Mouse (Mus musculus): ENCODE data around the gene Nfx1. TPM values are rescaled to one million over a fixed set of nuclear protein-coding genes. Genes with fewer than 3 reads are reported as not detected.

The Nfx1 gene
- polyA plus RNA-seq, 1 experiment: 11.1 TPM

DNA sequence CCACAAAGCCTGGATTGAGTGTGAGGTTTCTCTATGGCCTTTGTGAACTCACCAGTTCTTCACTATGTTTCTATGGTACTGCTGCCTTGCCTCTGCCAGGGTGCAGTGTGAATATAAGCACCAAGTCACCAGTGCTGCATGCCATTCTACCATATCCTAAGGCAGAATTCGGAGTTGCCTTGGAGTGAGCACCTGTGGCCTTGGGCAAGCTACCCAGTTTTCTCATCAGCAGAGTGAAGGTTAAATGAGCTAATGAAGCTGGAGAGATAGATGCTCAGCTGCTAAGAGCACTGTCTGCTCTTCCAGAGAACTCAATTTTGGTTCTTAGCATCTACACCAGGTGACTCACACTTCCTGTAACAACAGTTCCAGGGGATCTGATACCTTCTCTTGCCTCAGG lies 3.3 kb downstream of the Nfx1 start:
- WGBS: 76% methylated on average over 1 of the region's 1 CpGs
- H3K27ac ChIP-seq (ENCODE audit: insufficient read depth, low read depth, low read length): no peak overlapping the region
- TF ChIP-seq CTCF (IDR thresholded peaks at IDR 0.05; ENCODE audit: extremely low read depth, insufficient read length, insufficient replicate concordance, low read depth, low read length) (no peak), POLR2A (IDR thresholded peaks at IDR 0.05; ENCODE audit: low read depth, low read length) (no peak)
- no peak overlapping the region for H3K4me3 ChIP-seq (ENCODE audit: low read depth, low read length)
- peaks cover 23% of the 10 kb centered on the region for H3K36me3 ChIP-seq (ENCODE audit: control insufficient read depth, insufficient read depth, low read length)
- H3K4me1 ChIP-seq (ENCODE audit: control insufficient read depth, insufficient read depth, insufficient read length, low read length): peaks cover 4% of the 10 kb centered on the region
- no peaks in the 10 kb centered on the region for H3K27me3 ChIP-seq (ENCODE audit: control insufficient read depth, insufficient read depth, low read length)

DNA sequence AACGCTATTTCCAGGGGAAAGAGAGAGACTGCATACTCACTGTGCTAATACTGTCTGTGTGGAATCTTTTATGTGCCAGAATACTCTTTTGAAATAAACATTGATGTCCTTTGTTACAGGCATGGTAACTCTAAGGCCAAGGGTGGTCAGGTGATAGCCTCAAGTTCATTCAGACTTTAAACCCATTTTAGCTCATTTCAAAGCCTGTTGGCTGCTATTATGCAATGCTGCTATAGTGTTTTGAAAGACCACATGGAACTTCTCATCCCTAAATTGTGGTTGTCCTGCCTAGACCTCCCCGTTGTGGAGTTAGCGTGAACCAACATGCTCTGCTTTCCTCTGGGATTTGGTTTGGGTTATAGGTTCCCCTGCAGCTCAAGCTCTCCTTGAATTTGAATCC lies 5.0 kb downstream of the Nfx1 start:
- TF ChIP-seq CTCF (IDR thresholded peaks at IDR 0.05; ENCODE audit: extremely low read depth, insufficient read length, insufficient replicate concordance, low read depth, low read length): no peak
- no peak for TF ChIP-seq POLR2A (IDR thresholded peaks at IDR 0.05; ENCODE audit: low read depth, low read length)
- Histone ChIP-seq H3K27ac (ENCODE audit: insufficient read depth, low read depth, low read length) (no peak overlapping the region), H3K4me1 (ENCODE audit: control insufficient read depth, insufficient read depth, insufficient read length, low read length) (peaks cover 2% of the 10 kb centered on the region), H3K4me3 (ENCODE audit: low read depth, low read length) (no peak overlapping the region), H3K27me3 (ENCODE audit: control insufficient read depth, insufficient read depth, low read length) (no peaks in the 10 kb centered on the region), H3K36me3 (ENCODE audit: control insufficient read depth, insufficient read depth, low read length) (peaks cover 29% of the 10 kb centered on the region)
- 90% methylated on average over 3 of the region's 3 CpGs for WGBS

DNA sequence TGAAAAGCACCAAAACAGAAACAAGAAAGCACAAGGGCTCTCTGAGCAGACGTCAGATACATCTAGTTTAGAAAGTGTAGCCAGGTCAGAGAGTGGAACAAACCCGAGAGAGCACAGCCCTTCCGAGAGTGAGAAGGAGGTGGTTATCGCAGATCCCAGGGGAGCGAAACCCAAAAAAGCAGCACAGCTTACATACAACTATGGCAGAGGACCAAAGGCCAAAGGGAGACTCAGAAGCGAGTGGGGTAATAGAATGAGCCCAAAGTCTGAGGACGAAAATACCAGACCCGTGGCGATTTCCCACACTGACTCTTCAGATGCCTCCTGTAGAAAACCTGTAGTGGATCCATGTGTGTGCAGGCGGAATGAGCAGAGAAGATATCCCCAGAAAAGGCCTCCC lies 5.9 kb downstream of the Nfx1 start:
- WGBS: 88% methylated on average over 10 of the region's 10 CpGs
- Histone ChIP-seq H3K4me3 (ENCODE audit: low read depth, low read length) (no peak overlapping the region), H3K27me3 (ENCODE audit: control insufficient read depth, insufficient read depth, low read length) (no peaks in the 10 kb centered on the region), H3K27ac (ENCODE audit: insufficient read depth, low read depth, low read length) (no peak overlapping the region), H3K4me1 (ENCODE audit: control insufficient read depth, insufficient read depth, insufficient read length, low read length) (peaks cover 2% of the 10 kb centered on the region), H3K36me3 (ENCODE audit: control insufficient read depth, insufficient read depth, low read length) (peaks cover 36% of the 10 kb centered on the region)
- TF ChIP-seq CTCF (IDR thresholded peaks at IDR 0.05; ENCODE audit: extremely low read depth, insufficient read length, insufficient replicate concordance, low read depth, low read length) (no peak), POLR2A (IDR thresholded peaks at IDR 0.05; ENCODE audit: low read depth, low read length) (no peak)

DNA sequence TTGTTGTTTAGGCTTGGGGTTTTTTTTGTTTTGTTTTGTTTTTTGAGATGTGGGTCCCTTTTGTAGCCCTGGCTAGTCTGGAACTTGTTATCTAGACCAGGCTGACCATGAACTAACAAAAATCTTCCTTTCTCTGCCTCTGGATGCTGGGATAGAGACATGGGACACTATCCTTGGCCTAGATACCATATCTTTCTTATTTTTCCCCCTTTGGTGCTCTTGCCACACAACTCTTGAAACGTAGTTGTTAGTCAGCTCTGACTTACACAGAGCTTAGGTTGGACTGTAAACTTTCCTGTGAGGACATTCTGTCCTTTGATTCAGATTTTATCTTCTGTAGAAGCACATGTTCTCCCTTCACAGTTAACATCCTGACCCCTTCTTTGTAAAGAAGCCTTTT lies 8.7 kb downstream of the Nfx1 start:
- Histone ChIP-seq H3K27me3 (ENCODE audit: control insufficient read depth, insufficient read depth, low read length) (no peaks in the 10 kb centered on the region), H3K4me3 (ENCODE audit: low read depth, low read length) (no peak overlapping the region), H3K36me3 (ENCODE audit: control insufficient read depth, insufficient read depth, low read length) (peaks cover 37% of the 10 kb centered on the region), H3K4me1 (ENCODE audit: control insufficient read depth, insufficient read depth, insufficient read length, low read length) (no peaks in the 10 kb centered on the region), H3K27ac (ENCODE audit: insufficient read depth, low read depth, low read length) (no peak overlapping the region)
- TF ChIP-seq POLR2A (IDR thresholded peaks at IDR 0.05; ENCODE audit: low read depth, low read length) (no peak), CTCF (IDR thresholded peaks at IDR 0.05; ENCODE audit: extremely low read depth, insufficient read length, insufficient replicate concordance, low read depth, low read length) (no peak)
- WGBS: 91% methylated on average over 1 of the region's 1 CpGs

DNA sequence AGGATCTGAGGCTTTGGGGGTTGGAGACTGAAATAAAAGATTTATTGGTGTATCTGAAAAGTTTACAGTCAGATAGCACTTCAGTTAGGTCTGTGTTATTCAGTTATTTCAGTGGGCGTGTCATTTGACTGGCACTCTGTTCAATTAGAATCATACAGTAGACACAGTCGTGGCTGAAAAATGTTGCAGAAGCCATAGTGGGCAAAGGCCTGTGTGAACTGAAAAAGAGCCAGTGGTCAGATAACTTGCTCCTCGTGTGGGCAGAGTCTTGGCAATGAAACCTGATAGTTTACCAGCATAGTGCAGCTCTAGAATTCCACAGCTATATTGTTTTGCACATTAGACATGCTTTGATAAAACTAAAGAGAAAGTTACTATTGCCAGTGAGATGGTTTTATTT lies 11.8 kb downstream of the Nfx1 start:
- H3K27me3 ChIP-seq (ENCODE audit: control insufficient read depth, insufficient read depth, low read length): no peaks in the 10 kb centered on the region
- no peaks in the 10 kb centered on the region for H3K4me1 ChIP-seq (ENCODE audit: control insufficient read depth, insufficient read depth, insufficient read length, low read length)
- no peak overlapping the region for H3K27ac ChIP-seq (ENCODE audit: insufficient read depth, low read depth, low read length)
- peaks cover 45% of the 10 kb centered on the region for H3K36me3 ChIP-seq (ENCODE audit: control insufficient read depth, insufficient read depth, low read length)
- no peak overlapping the region for H3K4me3 ChIP-seq (ENCODE audit: low read depth, low read length)
- TF ChIP-seq POLR2A (IDR thresholded peaks at IDR 0.05; ENCODE audit: low read depth, low read length): no peak
- no peak for TF ChIP-seq CTCF (IDR thresholded peaks at IDR 0.05; ENCODE audit: extremely low read depth, insufficient read length, insufficient replicate concordance, low read depth, low read length)
- 50% methylated on average over 3 of the region's 3 CpGs for WGBS

DNA sequence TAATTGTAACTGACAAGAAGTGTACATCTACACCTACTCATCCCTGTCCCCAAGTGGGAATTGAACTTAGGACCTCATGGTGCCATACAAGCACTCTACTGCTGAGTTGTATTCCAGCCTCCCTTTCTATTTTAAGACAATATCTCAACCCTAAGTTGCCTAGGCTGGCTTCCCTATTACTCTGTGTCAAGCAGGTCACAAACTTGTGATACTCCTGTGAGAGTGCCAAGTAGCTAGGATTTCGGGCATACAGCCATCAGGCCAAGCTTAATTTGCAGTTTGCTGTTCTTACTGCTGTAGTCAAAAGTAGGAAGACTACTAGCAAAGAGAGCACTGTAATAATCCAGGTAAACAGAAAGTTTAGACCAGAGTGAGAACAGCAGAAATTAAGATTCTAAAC lies 13.0 kb downstream of the Nfx1 start:
- Histone ChIP-seq H3K27ac (ENCODE audit: insufficient read depth, low read depth, low read length) (no peak overlapping the region), H3K4me1 (ENCODE audit: control insufficient read depth, insufficient read depth, insufficient read length, low read length) (no peaks in the 10 kb centered on the region), H3K27me3 (ENCODE audit: control insufficient read depth, insufficient read depth, low read length) (no peaks in the 10 kb centered on the region), H3K36me3 (ENCODE audit: control insufficient read depth, insufficient read depth, low read length) (peaks cover 45% of the 10 kb centered on the region), H3K4me3 (ENCODE audit: low read depth, low read length) (no peak overlapping the region)
- TF ChIP-seq CTCF (IDR thresholded peaks at IDR 0.05; ENCODE audit: extremely low read depth, insufficient read length, insufficient replicate concordance, low read depth, low read length) (no peak), POLR2A (IDR thresholded peaks at IDR 0.05; ENCODE audit: low read depth, low read length) (no peak)
- whole genome bisulfite sequencing: 77% methylated on average over 1 of the region's 1 CpGs

DNA sequence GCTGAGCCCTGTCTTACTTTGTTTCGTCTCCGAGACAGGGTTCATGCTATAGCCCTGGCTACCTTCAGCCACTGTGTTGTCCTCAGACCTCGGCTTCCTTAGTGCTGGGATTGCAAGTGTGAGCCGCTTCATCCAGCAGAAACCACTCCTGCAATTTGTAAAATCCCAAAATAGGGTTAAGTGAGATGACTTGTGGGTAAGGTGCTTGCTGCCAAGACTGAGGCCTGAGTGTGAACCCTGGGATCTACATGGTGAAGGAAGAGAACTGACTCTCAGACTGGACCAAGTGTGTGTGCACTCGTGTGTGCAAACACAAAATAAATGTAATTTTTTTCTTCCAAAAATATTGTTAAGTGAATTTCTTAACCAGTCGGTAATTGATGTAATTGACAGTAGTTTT lies 18.9 kb downstream of the Nfx1 start:
- TF ChIP-seq CTCF (IDR thresholded peaks at IDR 0.05; ENCODE audit: extremely low read depth, insufficient read length, insufficient replicate concordance, low read depth, low read length) (no peak), POLR2A (IDR thresholded peaks at IDR 0.05; ENCODE audit: low read depth, low read length) (no peak)
- Histone ChIP-seq H3K4me1 (ENCODE audit: control insufficient read depth, insufficient read depth, insufficient read length, low read length) (no peaks in the 10 kb centered on the region), H3K36me3 (ENCODE audit: control insufficient read depth, insufficient read depth, low read length) (peaks cover 76% of the 10 kb centered on the region), H3K27me3 (ENCODE audit: control insufficient read depth, insufficient read depth, low read length) (no peaks in the 10 kb centered on the region), H3K27ac (ENCODE audit: insufficient read depth, low read depth, low read length) (no peak overlapping the region), H3K4me3 (ENCODE audit: low read depth, low read length) (no peak overlapping the region)
- 91% methylated on average over 6 of the region's 6 CpGs for WGBS

DNA sequence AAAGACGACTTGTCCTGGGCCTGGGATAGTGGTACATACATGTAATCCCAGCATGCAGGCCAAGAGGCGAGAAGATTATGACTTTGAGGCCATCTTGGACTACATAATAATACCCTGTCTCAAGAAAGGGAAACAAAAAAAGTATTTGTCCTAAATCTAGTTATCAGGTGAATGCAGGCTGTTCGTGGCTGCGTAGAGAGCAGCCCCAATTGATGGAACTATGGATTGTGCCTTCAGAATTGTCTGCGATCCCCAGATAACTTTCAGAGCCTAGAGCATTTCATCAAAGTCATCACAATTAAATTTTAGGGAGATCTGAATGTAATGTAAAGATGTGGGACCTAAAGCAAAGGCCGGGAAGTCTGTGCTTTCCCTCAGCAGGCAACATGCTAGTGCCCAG lies 25.6 kb downstream of the Nfx1 start:
- H3K36me3 ChIP-seq (ENCODE audit: control insufficient read depth, insufficient read depth, low read length): peaks cover 78% of the 10 kb centered on the region
- H3K4me1 ChIP-seq (ENCODE audit: control insufficient read depth, insufficient read depth, insufficient read length, low read length): no peaks in the 10 kb centered on the region
- TF ChIP-seq CTCF (IDR thresholded peaks at IDR 0.05; ENCODE audit: extremely low read depth, insufficient read length, insufficient replicate concordance, low read depth, low read length): no peak
- 95% methylated on average over 6 of the region's 6 CpGs for WGBS
- no peaks in the 10 kb centered on the region for H3K27me3 ChIP-seq (ENCODE audit: control insufficient read depth, insufficient read depth, low read length)
- no peak overlapping the region for H3K4me3 ChIP-seq (ENCODE audit: low read depth, low read length)
- H3K27ac ChIP-seq (ENCODE audit: insufficient read depth, low read depth, low read length): no peak overlapping the region

Measured in small intestine, adult 2 months (tissue).